Mouse (Mus musculus): ENCODE measurements around the gene Mat2a.
A peak's percentile ranks its signal among the peaks of the same experiment; 100 is the strongest.
"Not testable (repeated sequence)": the region's sequence is repeated elsewhere in the genome, so short reads cannot be mapped to it uniquely, and the experiment has no call there.

The Mat2a gene

GRCm38 (mm10) chr6:72439355-72440185 is at the start of gene Mat2a:
Mat2a (minus strand) TSS chr6:72439558.
- peak; percentile 94 for DNase-seq

DNA sequence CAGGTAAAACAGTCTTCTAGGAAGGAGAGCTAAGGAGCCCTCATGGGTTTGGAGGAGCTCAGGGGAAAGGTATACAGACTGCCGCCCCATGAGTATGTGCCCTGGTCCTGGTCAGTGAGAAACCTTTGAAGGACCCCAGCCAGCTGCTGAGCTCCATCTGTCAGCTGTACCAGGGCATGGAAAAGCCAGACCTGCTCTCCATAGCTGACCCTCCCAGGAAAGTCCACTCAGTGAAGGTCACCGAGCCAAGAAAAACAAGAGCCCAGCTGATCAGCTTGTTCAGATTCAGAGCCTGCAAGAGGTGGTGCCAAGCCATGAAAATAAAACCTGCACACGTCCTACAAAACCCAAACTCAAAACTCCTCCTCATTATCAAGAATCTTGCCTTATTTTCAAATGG is 49.5 kb upstream of the Mat2a start:
- DNase-seq: no peak

DNA sequence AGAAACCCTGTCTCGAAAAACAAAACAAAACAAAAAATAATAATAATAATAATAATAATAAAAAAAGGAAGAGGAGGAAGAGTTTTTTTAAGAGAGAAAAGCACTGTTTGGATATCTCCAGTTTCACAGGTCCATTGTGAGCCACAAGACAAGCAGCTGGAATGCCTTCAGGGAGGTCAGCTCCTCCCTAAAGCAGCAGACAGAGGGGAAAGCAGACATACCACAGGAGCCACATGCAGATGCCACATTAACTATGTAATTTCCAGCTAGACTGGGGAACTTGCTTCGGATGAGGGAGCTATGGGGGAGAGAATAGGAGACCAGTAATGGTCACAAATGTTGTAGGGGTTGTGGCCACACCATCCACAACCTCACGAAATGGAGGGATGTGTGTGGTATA is 47.9 kb upstream of the Mat2a start:
- no peak for DNase-seq

DNA sequence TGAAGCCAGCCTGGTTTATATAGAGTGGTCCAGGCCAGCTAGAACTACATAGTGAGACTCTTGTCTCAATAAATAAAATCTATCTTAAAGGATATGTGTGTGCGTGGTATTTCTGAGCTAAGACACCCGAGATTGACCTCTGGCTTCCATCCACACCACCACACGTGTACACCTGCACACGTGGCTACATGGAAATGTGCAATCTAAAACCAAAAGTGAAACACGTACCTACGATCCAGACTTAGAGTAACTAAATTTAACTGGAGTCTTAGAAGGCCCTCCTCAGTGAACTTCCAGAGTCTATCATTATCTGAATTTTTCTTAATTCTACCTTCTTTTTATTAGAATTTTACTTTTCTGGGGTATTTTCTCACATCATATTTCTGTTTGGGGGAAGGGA is 46.9 kb upstream of the Mat2a start:
- DNase-seq: no peak

DNA sequence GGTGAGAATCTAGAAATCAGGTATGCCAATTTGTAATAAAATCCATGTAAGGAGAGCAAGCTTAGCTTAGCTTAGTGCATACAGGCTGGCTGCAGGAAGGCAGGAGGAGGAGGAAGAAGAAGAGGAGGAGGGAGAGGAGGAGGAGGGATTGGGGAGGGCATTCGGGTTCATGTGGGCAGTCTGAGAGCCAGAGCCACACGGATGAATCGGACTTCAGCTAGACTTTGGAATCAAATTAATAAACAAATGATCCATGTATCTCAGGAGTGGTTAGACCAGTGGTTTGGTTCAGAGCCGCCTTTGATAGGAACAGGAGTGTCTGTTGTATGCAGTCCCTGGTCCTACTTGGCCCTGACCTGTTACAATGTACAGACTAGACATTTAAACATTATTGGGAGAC is 45.5 kb upstream of the Mat2a start:
- DNase-seq: no peak

GRCm38 (mm10) chr6:72482156-72482555 is 42.8 kb upstream of the Mat2a start:
- no peak for DNase-seq

- DNase-seq: no peak
Observed at GRCm38 (mm10) chr6:72480422-72480702, 41.0 kb upstream of the Mat2a start.

GRCm38 (mm10) chr6:72479645-72480421 is 40.5 kb upstream of the Mat2a start:
- no peak for DNase-seq

GRCm38 (mm10) chr6:72478691-72479090 is 39.3 kb upstream of the Mat2a start:
- not testable (repeated sequence) for DNase-seq

- no peak for DNase-seq
Observed at GRCm38 (mm10) chr6:72477621-72478020, 38.3 kb upstream of the Mat2a start.

DNA sequence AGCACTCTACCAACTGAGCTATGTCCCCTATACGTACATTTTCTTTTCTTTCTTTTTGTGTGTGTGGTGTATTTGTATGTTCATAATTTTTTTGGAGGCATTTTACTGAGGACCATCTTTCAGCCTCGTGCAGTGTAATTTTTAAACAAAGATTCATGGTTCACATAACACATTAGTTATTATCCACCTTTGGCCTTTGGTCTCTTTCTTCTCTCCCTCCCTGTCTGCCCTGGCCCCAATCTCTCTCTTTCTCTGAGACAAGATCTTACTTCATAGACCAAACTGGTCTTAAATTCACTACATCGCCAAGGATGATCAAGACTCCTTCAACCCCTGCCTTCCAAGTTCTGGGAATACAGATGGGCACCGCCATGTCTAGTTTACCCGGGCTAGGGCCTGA is 37.5 kb upstream of the Mat2a start:
- no peak for DNase-seq

DNA sequence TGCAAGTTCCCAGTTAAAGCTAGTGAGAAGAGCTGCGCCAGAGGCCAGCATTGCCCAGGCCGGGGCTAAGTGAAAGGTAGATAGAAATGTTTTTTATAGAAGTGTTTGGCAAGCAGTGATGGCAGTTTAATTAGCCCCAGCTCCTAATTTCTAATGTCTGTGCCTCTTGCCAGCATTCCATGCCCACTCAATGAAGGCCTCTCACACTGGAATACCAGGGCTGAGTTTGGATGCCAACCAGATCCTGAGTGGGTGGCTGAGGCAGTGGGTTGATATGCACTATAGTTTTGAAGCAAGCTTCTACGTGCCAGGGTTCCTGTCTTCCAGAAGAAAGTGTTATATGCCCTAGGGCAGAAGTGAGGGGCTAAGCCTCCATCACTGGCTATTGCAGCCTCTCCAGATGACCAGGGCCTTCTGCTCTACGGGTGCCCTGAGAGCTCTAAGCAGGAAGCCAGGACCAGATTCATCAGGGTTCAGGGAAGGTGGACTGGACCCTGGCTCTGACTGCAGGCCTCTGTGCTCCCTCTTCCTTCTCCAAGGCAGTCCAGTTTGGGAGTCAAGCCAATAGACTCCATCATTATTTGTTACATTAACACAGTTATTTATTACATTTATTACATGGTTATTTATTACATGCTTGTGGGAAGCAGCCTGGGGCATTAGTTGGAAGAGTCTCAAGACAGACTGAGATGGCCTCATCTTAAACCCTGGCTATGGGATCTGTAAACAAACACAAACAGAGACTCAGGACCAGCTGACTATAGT is 36.0 kb upstream of the Mat2a start:
- DNase-seq: no peak

- no peak for DNase-seq
Observed at GRCm38 (mm10) chr6:72473264-72474041, 34.1 kb upstream of the Mat2a start.

GRCm38 (mm10) chr6:72466171-72466570 is 26.8 kb upstream of the Mat2a start:
- no peak for DNase-seq

GRCm38 (mm10) chr6:72465361-72466157 is 26.2 kb upstream of the Mat2a start:
- DNase-seq: no peak

DNA sequence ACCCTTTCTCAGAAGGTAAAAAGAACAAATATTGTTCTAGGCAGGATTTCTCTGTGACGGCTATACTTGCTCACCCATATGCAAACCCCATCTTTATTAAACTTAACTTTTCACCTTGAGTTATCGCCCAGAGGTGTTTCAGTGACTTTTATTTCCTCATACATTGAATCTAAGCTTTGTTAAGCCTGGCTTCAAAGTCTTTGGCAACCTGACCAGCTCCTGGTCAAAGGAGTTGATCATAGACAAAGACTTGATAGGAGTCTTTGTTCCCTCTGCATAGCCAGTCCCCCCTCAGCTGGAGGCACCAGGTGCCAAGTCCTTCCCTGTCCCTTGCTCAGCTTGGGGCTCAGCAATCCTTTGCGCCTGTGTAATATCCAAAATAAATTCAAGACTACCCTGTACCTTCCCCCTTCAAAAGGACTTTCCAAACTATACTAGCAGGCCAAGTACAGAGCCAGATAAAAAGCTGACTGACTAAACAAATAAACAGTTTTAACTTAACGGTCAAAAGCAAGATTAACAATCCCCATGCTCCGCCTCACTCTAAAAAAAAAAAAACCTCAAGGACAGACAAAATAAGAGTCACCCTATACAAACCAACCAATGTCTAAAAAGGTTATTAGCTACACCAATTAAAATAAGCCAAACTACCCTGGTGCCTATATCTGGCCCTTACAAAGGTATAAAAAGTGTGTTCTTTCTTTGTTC is 23.3 kb upstream of the Mat2a start:
- DNase-seq: not testable (repeated sequence)

GRCm38 (mm10) chr6:72460036-72460801 is 20.9 kb upstream of the Mat2a start:
- DNase-seq: no peak

GRCm38 (mm10) chr6:72458921-72459320 is 19.6 kb upstream of the Mat2a start:
- DNase-seq: no peak

DNA sequence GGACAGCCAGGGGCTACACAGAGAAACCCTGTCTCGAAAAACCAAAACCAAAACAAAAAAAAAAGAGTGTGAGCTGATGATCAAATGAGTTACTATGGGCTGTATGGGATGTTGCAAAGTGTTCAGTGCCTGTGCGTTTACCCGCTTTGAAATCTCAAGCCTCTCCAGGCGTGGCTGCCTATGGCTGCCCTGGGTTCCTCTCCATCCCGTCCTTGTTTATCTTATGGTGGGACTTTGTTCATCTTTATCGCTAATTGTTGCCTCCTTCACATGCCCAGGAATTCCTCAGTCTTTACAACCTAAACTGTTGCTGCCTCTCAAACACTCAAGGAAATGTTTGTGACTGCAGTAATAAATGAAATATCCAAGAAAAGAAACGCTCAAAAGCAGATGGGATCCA is 19.1 kb upstream of the Mat2a start:
- no peak for DNase-seq

GRCm38 (mm10) chr6:72456567-72456966 is 17.2 kb upstream of the Mat2a start:
- no peak for DNase-seq
